Mouse (Mus musculus): ENCODE measurements at regions not wholly inside any gene's neighbourhood (a gene's known extent, or its start where the extent isn't known, plus 50 kb on each side); places are given as distances from the start of the nearest gene placed in this dataset.
"Not testable (repeated sequence)": the region's sequence is repeated elsewhere in the genome, so short reads cannot be mapped to it uniquely, and the experiment has no call there.

GRCm38 (mm10) chr17:74138517-74138916 is 90.8 kb upstream of the Srd5a2 start:
- not testable (repeated sequence) for H3K27me3 ChIP-seq (ENCODE audit: control insufficient read depth, insufficient read depth, low read length); DNase-seq (ENCODE audit: low spot score); ATAC-seq (ENCODE audit: insufficient read depth, low FRiP score, low TSS enrichment); H3K27ac ChIP-seq (ENCODE audit: low read depth, low read length); H3K4me2 ChIP-seq (ENCODE audit: low read depth); H3K4me3 ChIP-seq (ENCODE audit: low read depth, low read length); H3K36me3 ChIP-seq (ENCODE audit: control insufficient read depth, insufficient read depth, low read length); H3K9ac ChIP-seq (ENCODE audit: low read length); H3K9me3 ChIP-seq (ENCODE audit: control insufficient read depth, low read length); H3K4me1 ChIP-seq (ENCODE audit: control insufficient read depth, insufficient read depth, low read length)
- WGBS = 92% methylated on average over 5 of the region's 5 CpGs

- Histone ChIP-seq H3K4me1 (ENCODE audit: control insufficient read depth, insufficient read depth, low read length) (no peaks in the 10 kb centered on the region), H3K9ac (ENCODE audit: low read length) (no peak overlapping the region), H3K36me3 (ENCODE audit: control insufficient read depth, insufficient read depth, low read length) (no peaks in the 10 kb centered on the region), H3K27ac (ENCODE audit: low read depth, low read length) (no peak overlapping the region), H3K9me3 (ENCODE audit: control insufficient read depth, low read length) (no peaks in the 10 kb centered on the region), H3K4me3 (ENCODE audit: low read depth, low read length) (no peak overlapping the region), H3K4me2 (ENCODE audit: low read depth) (no peak overlapping the region), H3K27me3 (ENCODE audit: control insufficient read depth, insufficient read depth, low read length) (no peaks in the 10 kb centered on the region)
- no peak for ATAC-seq (ENCODE audit: insufficient read depth, low FRiP score, low TSS enrichment)
- WGBS = 78% methylated on average over 5 of the region's 5 CpGs
- no peak for DNase-seq (ENCODE audit: low spot score)
Measured at GRCm38 (mm10) chr17:74134976-74135375, 87.3 kb upstream of the Srd5a2 start.

GRCm38 (mm10) chr17:74131534-74131933 is 83.8 kb upstream of the Srd5a2 start:
- DNase-seq (ENCODE audit: low spot score) (no peak), ATAC-seq (ENCODE audit: insufficient read depth, low FRiP score, low TSS enrichment) (no peak)
- Histone ChIP-seq H3K9ac (ENCODE audit: low read length) (no peak overlapping the region), H3K27ac (ENCODE audit: low read depth, low read length) (no peak overlapping the region), H3K9me3 (ENCODE audit: control insufficient read depth, low read length) (no peaks in the 10 kb centered on the region), H3K4me1 (ENCODE audit: control insufficient read depth, insufficient read depth, low read length) (no peaks in the 10 kb centered on the region), H3K4me2 (ENCODE audit: low read depth) (no peak overlapping the region), H3K4me3 (ENCODE audit: low read depth, low read length) (no peak overlapping the region), H3K27me3 (ENCODE audit: control insufficient read depth, insufficient read depth, low read length) (no peaks in the 10 kb centered on the region), H3K36me3 (ENCODE audit: control insufficient read depth, insufficient read depth, low read length) (no peaks in the 10 kb centered on the region)
- WGBS = 77% methylated on average over 5 of the region's 5 CpGs

- Histone ChIP-seq H3K4me1 (ENCODE audit: control insufficient read depth, insufficient read depth, low read length) (no peaks in the 10 kb centered on the region; the same call in 1 of the 2 replicates), H3K4me2 (ENCODE audit: low read depth) (no peak overlapping the region), H3K27ac (ENCODE audit: low read depth, low read length) (no peak overlapping the region), H3K27me3 (ENCODE audit: control insufficient read depth, insufficient read depth, low read length) (no peaks in the 10 kb centered on the region), H3K36me3 (ENCODE audit: control insufficient read depth, insufficient read depth, low read length) (no peaks in the 10 kb centered on the region), H3K4me3 (ENCODE audit: low read depth, low read length) (no peak overlapping the region), H3K9me3 (ENCODE audit: control insufficient read depth, low read length) (no peaks in the 10 kb centered on the region), H3K9ac (ENCODE audit: low read length) (no peak overlapping the region)
- 96% methylated on average over 1 of the region's 1 CpGs for WGBS
- DNase-seq (ENCODE audit: low spot score) (no peak), ATAC-seq (ENCODE audit: insufficient read depth, low FRiP score, low TSS enrichment) (no peak)
Measured at GRCm38 (mm10) chr17:74122944-74123343, 75.2 kb upstream of the Srd5a2 start.

GRCm38 (mm10) chr17:74120969-74121368 is 73.3 kb upstream of the Srd5a2 start:
- WGBS = 61% methylated on average over 2 of the region's 2 CpGs
- Histone ChIP-seq H3K27ac (ENCODE audit: low read depth, low read length) (peak overlapping the region; percentile 53; the same call in 1 of the 2 replicates), H3K9me3 (ENCODE audit: control insufficient read depth, low read length) (no peaks in the 10 kb centered on the region), H3K36me3 (ENCODE audit: control insufficient read depth, insufficient read depth, low read length) (no peaks in the 10 kb centered on the region), H3K4me3 (ENCODE audit: low read depth, low read length) (no peak overlapping the region), H3K4me1 (ENCODE audit: control insufficient read depth, insufficient read depth, low read length) (no peaks in the 10 kb centered on the region; the same call in 1 of the 2 replicates), H3K4me2 (ENCODE audit: low read depth) (no peak overlapping the region), H3K9ac (ENCODE audit: low read length) (no peak overlapping the region), H3K27me3 (ENCODE audit: control insufficient read depth, insufficient read depth, low read length) (no peaks in the 10 kb centered on the region)
- DNase-seq (ENCODE audit: low spot score) (peak; percentile 23), ATAC-seq (ENCODE audit: insufficient read depth, low FRiP score, low TSS enrichment) (peak; percentile 72)
